In the genomic region with DNA sequence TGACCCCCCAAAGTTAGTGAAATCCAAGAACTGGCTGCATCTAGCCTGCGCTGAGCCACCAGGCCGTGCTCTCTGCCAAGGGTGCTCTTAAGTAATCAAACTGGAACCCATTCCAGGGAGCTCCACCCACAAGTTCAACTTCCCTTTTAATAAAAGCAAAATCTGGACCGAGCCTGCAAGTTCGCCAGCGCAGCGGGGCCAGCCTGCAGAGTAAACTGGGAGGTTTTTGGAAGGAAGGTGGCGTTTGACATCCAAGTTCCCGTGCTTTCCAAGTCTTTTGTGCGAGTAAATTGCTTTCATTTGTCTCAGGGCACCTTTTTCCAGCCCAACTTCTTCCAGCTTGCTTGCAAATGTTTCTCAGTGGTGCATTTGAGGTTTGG, we compare ENCODE assay signal across 8 mouse cellular contexts. TPM values are rescaled to one million over a fixed set of nuclear protein-coding genes. Genes with fewer than 3 reads are reported as not detected.
DNase-seq lines count a peak whose midpoint lies in the region.

No protein-coding gene starts in this region.

- peak; percentile 40 for DNase-seq in ovary, adult 18-20 months (ENCODE audit: low spot score)
- no peak for DNase-seq in ovary, postnatal 14 days (ENCODE audit: low spot score)
- peak; percentile 92 for DNase-seq in fibroblast of lung, adult 2 months (ENCODE audit: low read depth)
- DNase-seq in heart, postnatal 4 days: peak; percentile 69
- peak; percentile 32 to 41 for DNase-seq in left cerebral cortex, postnatal 10 days (ENCODE audit: extremely low spot score in 1 of 2, low spot score in 2 of 2)
- peak; percentile 7 for DNase-seq in right cerebral cortex, postnatal 4 days
- DNase-seq in thymus, postnatal 14 days: no peak
- no peak for DNase-seq in MN1 (ENCODE audit: low spot score)

- intact Hi-C loops in left cerebral cortex, postnatal 10 days (cut with DNase I): no loop called here

RNA-seq across cellular contexts. Expression of a gene that starts 27.5 kb away (rescaled TPM):
- total RNA-seq in heart, postnatal 4 days (2021): 1 to 10 TPM; 9.2 to 9.6 TPM
- total RNA-seq in left cerebral cortex, postnatal 10 days (2021): 1 to 10 TPM; 1.5 to 2.4 TPM

Comparison
In these comparisons a context has a peak if more than half of its experiments do, and no peak if none do; other contexts are left out.
1. DNase-seq: peak in ovary, adult 18-20 months (single experiment), fibroblast of lung, adult 2 months (single experiment), heart, postnatal 4 days (single experiment), left cerebral cortex, postnatal 10 days (2 of 2) and right cerebral cortex, postnatal 4 days (single experiment); none in ovary, postnatal 14 days (single experiment), thymus, postnatal 14 days (single experiment) and MN1 (single experiment).